Mouse (Mus musculus): ENCODE results near the gene Bicra. TPM values are rescaled to one million over a fixed set of nuclear protein-coding genes. Genes with fewer than 3 reads are reported as not detected.

The Bicra gene
- total and polyA plus RNA-seq, 2 experiments from 2014 or later = 3.8 to 6.2 TPM

DNA sequence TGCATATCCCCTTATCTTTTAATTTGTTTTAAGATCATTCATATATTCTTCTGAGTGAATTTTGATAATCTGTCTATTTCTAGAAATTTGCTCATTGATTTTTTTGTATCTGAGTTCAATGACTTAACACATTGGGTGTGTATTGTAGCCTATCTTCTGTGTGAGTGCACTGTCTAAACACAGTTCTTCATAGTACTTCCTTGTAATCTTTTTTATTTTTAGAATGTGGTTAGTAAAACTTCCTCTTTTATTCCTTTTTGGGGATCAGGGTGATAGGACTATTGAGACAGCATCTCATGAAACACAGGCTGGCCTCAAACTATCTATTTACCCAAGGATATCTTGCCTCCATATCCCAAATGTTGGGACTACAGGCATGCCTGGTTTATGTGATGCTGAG is 23.1 kb upstream of the Bicra start:
- Histone ChIP-seq H3K4me2 (ENCODE audit: low read depth, low read length) (no peak overlapping the region), H3K9me3 (ENCODE audit: low read length) (no peaks in the 10 kb centered on the region), H3K9ac (replicated peaks; ENCODE audit: low read length) (no peak overlapping the region), H3K4me3 (ENCODE audit: low read length) (no peak overlapping the region), H3K27ac (no peak overlapping the region), H3K27me3 (ENCODE audit: insufficient read depth, low read length) (no peaks in the 10 kb centered on the region), H3K36me3 (ENCODE audit: insufficient read depth, low read length) (no peaks in the 10 kb centered on the region), H3K4me1 (ENCODE audit: insufficient read depth, low read length) (no peaks in the 10 kb centered on the region)
- no peak for ATAC-seq
- DNase-seq (ENCODE audit: low spot score) = no peak
- no peak for TF ChIP-seq CTCF (IDR thresholded peaks at IDR 0.05; ENCODE audit: low read depth)

DNA sequence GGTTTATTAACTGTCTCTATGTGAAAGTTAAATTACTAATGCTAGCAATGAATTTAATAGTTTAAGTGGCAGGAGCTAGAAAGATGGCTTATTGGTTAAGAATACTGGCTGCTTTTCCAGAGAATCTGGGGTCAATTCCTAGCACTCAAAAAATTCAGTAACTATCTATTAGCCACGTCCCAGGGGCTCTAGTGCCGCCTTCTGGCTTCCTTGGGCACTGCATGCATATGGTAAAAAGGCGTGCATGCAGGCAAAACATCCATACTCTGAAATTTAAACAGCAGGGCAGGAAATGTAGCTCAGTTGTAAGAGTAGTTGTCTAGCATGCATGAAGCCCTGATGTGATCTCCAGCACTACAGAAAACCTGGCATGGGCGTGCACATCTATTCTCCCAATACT is 15.8 kb upstream of the Bicra start:
- H3K9ac ChIP-seq (replicated peaks; ENCODE audit: low read length) = no peak overlapping the region
- WGBS = 29% methylated on average over 4 of the region's 4 CpGs
- H3K4me3 ChIP-seq (ENCODE audit: low read length) = no peak overlapping the region
- H3K4me2 ChIP-seq (ENCODE audit: low read depth, low read length) = no peak overlapping the region
- TF ChIP-seq CTCF (IDR thresholded peaks at IDR 0.05; ENCODE audit: low read depth) = peak; percentile 34; the same call in 1 of the 2 replicates
- H3K27ac ChIP-seq = no peak overlapping the region
- H3K9me3 ChIP-seq (ENCODE audit: low read length) = no peaks in the 10 kb centered on the region
- H3K27me3 ChIP-seq (ENCODE audit: insufficient read depth, low read length) = no peaks in the 10 kb centered on the region; the same call in 1 of the 2 replicates
- no peaks in the 10 kb centered on the region for H3K4me1 ChIP-seq (ENCODE audit: insufficient read depth, low read length)
- no peak for ATAC-seq
- no peak for DNase-seq (ENCODE audit: low spot score)
- no peaks in the 10 kb centered on the region for H3K36me3 ChIP-seq (ENCODE audit: insufficient read depth, low read length)

DNA sequence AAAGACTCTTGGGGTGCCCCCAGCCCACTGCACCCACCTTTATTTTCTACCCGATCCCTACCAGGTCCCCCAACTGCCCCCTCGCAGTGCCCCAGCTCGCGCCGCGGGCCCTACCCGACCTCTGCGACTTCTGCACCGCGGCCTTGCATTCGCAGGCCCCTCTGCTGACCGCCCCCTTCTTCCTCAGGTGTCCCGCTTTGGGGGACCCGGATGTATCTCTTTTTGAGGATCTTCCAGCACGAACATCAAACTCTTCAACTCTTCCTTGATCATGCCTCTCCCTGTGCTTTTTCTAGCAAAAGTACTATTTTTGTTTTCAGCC is 14.3 kb upstream of the Bicra start:
- no peak for TF ChIP-seq CTCF (IDR thresholded peaks at IDR 0.05; ENCODE audit: low read depth)
- Histone ChIP-seq H3K27me3 (ENCODE audit: insufficient read depth, low read length) (no peaks in the 10 kb centered on the region; the same call in 1 of the 2 replicates), H3K4me2 (ENCODE audit: low read depth, low read length) (peak overlapping the region; percentile 31; the same call in 1 of the 2 replicates), H3K9me3 (ENCODE audit: low read length) (no peaks in the 10 kb centered on the region), H3K4me1 (ENCODE audit: insufficient read depth, low read length) (no peaks in the 10 kb centered on the region), H3K9ac (replicated peaks; ENCODE audit: low read length) (no peak overlapping the region), H3K36me3 (ENCODE audit: insufficient read depth, low read length) (no peaks in the 10 kb centered on the region), H3K4me3 (ENCODE audit: low read length) (no peak overlapping the region; the same call in 1 of the 2 replicates), H3K27ac (no peak overlapping the region)
- ATAC-seq = no peak
- WGBS = 81% methylated on average over 15 of the region's 15 CpGs
- no peak for DNase-seq (ENCODE audit: low spot score)

DNA sequence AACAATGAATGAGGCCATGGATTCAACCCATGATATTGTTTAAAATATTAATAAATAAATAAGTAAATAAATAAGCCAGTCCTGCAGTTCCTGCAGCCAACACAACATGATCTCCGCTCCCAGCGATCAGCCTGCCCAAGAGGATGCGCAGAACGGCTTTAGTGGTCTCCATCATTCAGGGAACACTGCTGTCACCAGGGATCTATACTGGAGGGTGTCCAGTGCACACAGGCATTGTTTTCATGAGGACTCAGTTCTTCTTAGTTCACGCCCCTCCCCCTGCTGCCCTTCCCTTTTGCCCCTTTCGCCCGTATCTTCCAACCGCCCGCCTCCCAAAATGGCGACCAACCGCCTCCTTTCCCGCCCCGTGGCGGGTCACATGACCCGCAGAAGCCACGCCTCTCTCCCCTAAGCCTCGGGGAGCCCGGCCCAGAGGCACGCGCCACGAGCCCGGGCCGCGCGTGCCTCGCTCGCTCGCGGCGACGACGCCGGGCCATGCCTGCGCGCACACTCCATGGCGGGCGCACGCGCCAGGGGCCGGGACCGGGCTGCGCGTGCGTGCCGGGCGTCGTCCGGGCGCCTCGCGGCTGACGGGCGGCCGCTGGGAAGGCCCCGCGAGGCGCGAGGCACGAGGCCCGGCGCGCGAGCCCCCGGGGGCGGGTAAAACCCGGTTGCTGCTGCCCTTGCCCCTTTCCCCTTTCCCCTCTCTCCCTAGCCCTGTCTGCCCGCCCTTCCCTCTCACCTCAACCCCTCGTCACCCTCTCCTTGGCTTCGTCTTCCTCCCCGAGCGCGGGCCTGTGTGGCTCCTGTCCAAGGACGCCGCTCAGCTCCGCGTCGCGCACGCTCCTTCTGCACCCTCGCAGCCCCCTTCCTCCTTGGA is 13.7 kb upstream of the Bicra start, which contains the start of gene Zfp541:
Gene Zfp541 (plus strand): TSS at position 596 of the 880 bp plus-strand sequence.
- Histone ChIP-seq H3K27ac (no peak within 1 kb of the TSS), H3K27me3 (ENCODE audit: insufficient read depth, low read length) (no peaks in the 10 kb centered on the region; the same call in 1 of the 2 replicates), H3K36me3 (ENCODE audit: insufficient read depth, low read length) (no peaks in the 10 kb centered on the region), H3K4me1 (ENCODE audit: insufficient read depth, low read length) (no peaks in the 10 kb centered on the region), H3K9me3 (ENCODE audit: low read length) (no peaks in the 10 kb centered on the region), H3K4me2 (ENCODE audit: low read depth, low read length) (peak within 1 kb of the TSS; percentile 31; the same call in 1 of the 2 replicates), H3K9ac (replicated peaks; ENCODE audit: low read length) (no peak within 1 kb of the TSS), H3K4me3 (ENCODE audit: low read length) (peak within 1 kb of the TSS; percentile 16)
- 53% methylated on average over 64 of the region's 80 CpGs for WGBS
- ATAC-seq (peak; percentile 87), DNase-seq (ENCODE audit: low spot score) (peak; percentile 67)
- TF ChIP-seq CTCF (IDR thresholded peaks at IDR 0.05; ENCODE audit: low read depth) = no peak

DNA sequence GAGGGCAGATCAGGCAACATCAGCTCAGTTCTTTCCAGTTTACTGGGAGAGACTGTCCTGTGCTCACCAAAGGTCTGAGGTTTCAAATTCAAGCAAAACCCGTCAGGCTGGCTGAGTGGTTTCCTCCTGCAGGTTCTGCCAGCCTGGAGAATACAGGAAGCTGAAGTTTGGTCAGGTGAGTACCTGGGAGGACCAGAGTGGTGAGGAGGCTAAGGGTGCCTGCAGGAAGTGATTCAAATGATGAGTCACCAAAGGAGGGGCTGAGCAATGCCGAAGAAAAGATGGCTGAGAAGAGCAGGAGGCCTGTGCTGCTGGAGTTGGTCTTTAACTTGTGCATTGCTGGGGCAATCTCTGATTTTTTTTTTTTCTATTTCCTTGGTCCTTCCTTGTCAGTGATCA is 9.4 kb upstream of the Bicra start:
- Histone ChIP-seq H3K27ac (no peak overlapping the region), H3K36me3 (ENCODE audit: insufficient read depth, low read length) (no peaks in the 10 kb centered on the region), H3K9me3 (ENCODE audit: low read length) (no peaks in the 10 kb centered on the region), H3K27me3 (ENCODE audit: insufficient read depth, low read length) (no peaks in the 10 kb centered on the region; the same call in 1 of the 2 replicates), H3K4me3 (ENCODE audit: low read length) (no peak overlapping the region), H3K4me2 (ENCODE audit: low read depth, low read length) (no peak overlapping the region), H3K9ac (replicated peaks; ENCODE audit: low read length) (no peak overlapping the region), H3K4me1 (ENCODE audit: insufficient read depth, low read length) (no peaks in the 10 kb centered on the region)
- no peak for TF ChIP-seq CTCF (IDR thresholded peaks at IDR 0.05; ENCODE audit: low read depth)
- 83% methylated on average over 2 of the region's 2 CpGs for WGBS
- DNase-seq (ENCODE audit: low spot score) = no peak
- ATAC-seq = no peak

DNA sequence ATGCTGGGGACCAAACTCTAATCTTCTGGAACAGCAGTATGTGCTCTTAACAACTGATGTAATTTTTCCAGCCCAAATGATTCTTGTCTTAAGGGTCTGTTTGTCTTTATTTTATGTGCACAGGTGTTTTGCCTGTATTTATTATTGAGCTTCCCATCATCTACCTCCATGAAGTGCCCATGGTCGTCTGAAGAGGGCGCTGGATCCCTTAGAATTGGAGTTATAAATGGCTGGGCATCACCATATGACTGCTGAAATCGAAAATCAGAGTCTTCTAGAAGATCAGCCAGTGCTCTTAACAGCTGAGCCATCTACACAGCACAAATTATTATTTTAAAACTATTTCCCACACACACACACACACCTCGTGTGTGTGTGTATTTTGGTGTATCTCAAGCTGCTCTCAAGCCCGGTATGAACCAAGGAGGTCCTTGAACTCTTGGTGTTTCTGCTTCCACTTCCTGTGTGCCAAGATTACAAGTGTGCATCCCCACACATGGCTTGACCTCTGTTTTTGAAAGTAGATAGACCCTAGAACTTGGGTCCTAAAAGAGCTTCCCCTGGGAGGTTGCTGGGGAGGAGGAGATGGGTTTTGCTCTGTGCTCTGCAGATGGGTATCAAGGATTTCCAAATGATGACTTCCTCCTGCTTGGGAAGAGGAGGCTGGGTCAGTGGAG is 8.9 kb upstream of the Bicra start:
- Histone ChIP-seq H3K9ac (replicated peaks; ENCODE audit: low read length) (no peak overlapping the region), H3K27ac (no peak overlapping the region), H3K27me3 (ENCODE audit: insufficient read depth, low read length) (no peaks in the 10 kb centered on the region), H3K36me3 (ENCODE audit: insufficient read depth, low read length) (no peaks in the 10 kb centered on the region), H3K9me3 (ENCODE audit: low read length) (no peaks in the 10 kb centered on the region), H3K4me3 (ENCODE audit: low read length) (no peak overlapping the region), H3K4me1 (ENCODE audit: insufficient read depth, low read length) (no peaks in the 10 kb centered on the region), H3K4me2 (ENCODE audit: low read depth, low read length) (no peak overlapping the region)
- TF ChIP-seq CTCF (IDR thresholded peaks at IDR 0.05; ENCODE audit: low read depth) = peak; percentile 59
- DNase-seq (ENCODE audit: low spot score) = peak; percentile 63
- WGBS = 24% methylated on average over 5 of the region's 5 CpGs
- ATAC-seq = no peak

Measured in hindbrain, postnatal 0 days (tissue).